Mouse (Mus musculus) embryonic facial prominence, embryonic 15.5 days (tissue): ENCODE results near the gene Olfr33. TPM values are rescaled to one million over a fixed set of nuclear protein-coding genes. Genes with fewer than 3 reads are reported as not detected.

ENCODE experiments used
- ATAC-seq: fragments of 200-750 bp; cut with Nextera tagmentation; 2 replicates; pipeline ENCODE4 v1.8.0; 2017; ENCODE audit warnings: low read depth, moderate TSS enrichment; ENCODE audit not compliant: insufficient number of reproducible peaks, low FRiP score, low TSS enrichment
- H3K27ac ChIP-seq: fragments of 300-500 bp; sonication (generic); replicated peaks from 2 replicates; pipeline ENCODE4 v1.5.1; 2015; ENCODE audit warnings: mild to moderate bottlenecking, inconsistent platforms
- H3K27me3 ChIP-seq: fragments of 300-500 bp; sonication (generic); 2 replicates; pipeline ENCODE4 v1.6.1; 2015; ENCODE audit warnings: inconsistent platforms
- H3K36me3 ChIP-seq: fragments of 300-500 bp; sonication (generic); 2 replicates; pipeline ENCODE4 v1.6.1; 2015; ENCODE audit warnings: mild to moderate bottlenecking, inconsistent platforms
- H3K4me1 ChIP-seq: fragments of 300-500 bp; sonication (generic); 2 replicates; pipeline ENCODE4 v1.6.1; 2015; ENCODE audit warnings: inconsistent platforms
- H3K4me2 ChIP-seq: fragments of 300-500 bp; sonication (generic); replicated peaks from 2 replicates; pipeline ENCODE4 v1.6.1; 2015; ENCODE audit warnings: mild to moderate bottlenecking, inconsistent platforms
- H3K4me3 ChIP-seq: fragments of 300-500 bp; sonication (generic); replicated peaks from 2 replicates; pipeline ENCODE4 v1.5.1; 2015; ENCODE audit warnings: mild to moderate bottlenecking, inconsistent platforms
- H3K9ac ChIP-seq: fragments of 300-500 bp; sonication (generic); 2 replicates; pipeline ENCODE4 v1.6.1; 2015; ENCODE audit warnings: inconsistent platforms
- H3K9me3 ChIP-seq: fragments of 300-500 bp; sonication (generic); replicated peaks from 2 replicates; pipeline ENCODE4 v1.6.1; 2016; ENCODE audit warnings: inconsistent platforms
- WGBS: fragments of 180-500 bp; shearing (Covaris S2); methylation state at CpG from one replicate; pipeline ENCODE4 v1.1.7; 2015; 5-methylcytosine and 5-hydroxymethylcytosine counted together
- polyA plus RNA-seq: library from polyadenylated mRNA; unstranded; fragments of >200 nt; fragmentation: Nextera tagmentation; extraction: Ambion mirVana; gene quantifications from 2 replicates; pipeline ENCODE4 v1.2.1, GENCODE M21; 2015

Gene Olfr33
- 0.11 and 0.41 TPM in 2 replicates for polyA plus RNA-seq

DNA sequence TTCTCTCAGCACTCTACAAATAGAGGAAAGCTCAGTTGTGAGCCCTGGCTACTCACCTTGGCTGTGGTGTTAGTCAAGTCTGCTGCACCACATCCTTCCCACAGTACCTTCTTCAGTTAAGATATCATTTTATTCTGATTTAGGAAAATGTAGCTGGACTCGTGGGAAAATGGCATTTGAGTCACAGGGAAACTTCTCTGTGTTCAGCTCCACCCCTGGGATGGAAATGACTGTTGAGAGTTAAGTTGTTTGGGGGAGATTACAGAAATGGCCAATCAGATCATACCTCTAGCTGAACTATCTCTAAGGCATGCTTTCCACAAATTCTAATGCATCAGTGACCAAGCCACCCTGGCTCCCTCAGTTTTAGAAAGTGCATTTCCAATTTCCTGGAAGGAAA, at the start of gene Olfr33:
Gene Olfr33, minus strand, starts transcription at position 101 of the 400 bp plus-strand sequence.
- Histone ChIP-seq H3K4me2 (no peak within 1 kb of the TSS), H3K27ac (no peak within 1 kb of the TSS), H3K4me3 (no peak within 1 kb of the TSS), H3K9ac (no peak within 1 kb of the TSS), H3K9me3 (no peaks in the 10 kb centered on the region), H3K27me3 (no peaks in the 10 kb centered on the region), H3K36me3 (no peaks in the 10 kb centered on the region), H3K4me1 (no peaks in the 10 kb centered on the region)
- no peak for ATAC-seq
- WGBS: 38% methylated on average over 1 of the region's 1 CpGs

DNA sequence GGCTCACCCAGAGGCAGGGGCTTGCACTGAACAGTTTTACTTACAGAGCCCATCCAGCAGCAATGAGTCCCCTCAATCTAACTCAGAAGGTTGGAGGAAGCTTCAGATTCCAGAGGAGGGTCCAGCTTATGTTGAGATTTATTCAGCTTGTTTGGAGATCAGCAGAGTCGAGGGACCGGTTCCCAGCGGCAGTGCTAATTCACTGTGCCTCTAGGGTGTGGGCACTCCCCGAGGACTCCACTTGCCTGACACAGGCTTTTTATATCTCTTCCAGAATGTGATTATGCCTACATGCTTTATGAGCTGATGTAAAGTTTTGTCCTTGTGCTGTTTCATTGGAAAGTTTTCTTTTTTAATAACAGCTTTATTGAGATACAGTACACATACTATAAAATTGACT, 40.4 kb upstream of the Olfr33 start, which contains the start of the genes Olfr560 and Olfr78:
Gene Olfr560, minus strand, starts transcription at position 101 of the 400 bp plus-strand sequence.
Gene Olfr78, minus strand, starts transcription at position 206 of the 400 bp plus-strand sequence.
- Histone ChIP-seq H3K4me2 (no peak within 1 kb of the TSS), H3K4me1 (no peaks in the 10 kb centered on the region), H3K27ac (no peak within 1 kb of the TSS), H3K4me3 (no peak within 1 kb of the TSS), H3K27me3 (no peaks in the 10 kb centered on the region), H3K9ac (no peak within 1 kb of the TSS), H3K9me3 (no peaks in the 10 kb centered on the region), H3K36me3 (no peaks in the 10 kb centered on the region)
- 64% methylated on average over 4 of the region's 4 CpGs for whole genome bisulfite sequencing
- no peak for ATAC-seq

DNA sequence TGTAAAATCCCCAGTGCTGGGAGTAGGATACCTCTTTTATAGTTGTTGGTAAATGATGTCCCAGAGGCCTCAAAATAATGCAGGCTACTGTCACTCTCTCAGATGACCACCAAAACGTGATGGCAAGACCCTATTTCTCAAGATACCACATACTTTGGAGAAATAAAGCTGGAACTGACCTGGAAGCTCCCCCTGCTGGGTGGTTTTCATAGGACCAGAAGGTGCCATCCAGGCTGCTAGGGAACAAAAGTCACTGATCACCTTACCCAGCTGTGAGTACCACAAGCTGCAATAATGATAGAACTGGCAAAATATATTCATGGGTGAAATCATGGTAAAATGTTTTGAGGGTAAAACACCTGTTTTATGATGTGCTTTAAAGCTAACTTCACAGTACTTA, 33.2 kb upstream of the Olfr33 start:
- Histone ChIP-seq H3K9me3 (no peaks in the 10 kb centered on the region), H3K4me1 (no peaks in the 10 kb centered on the region), H3K27ac (no peak overlapping the region), H3K27me3 (no peaks in the 10 kb centered on the region), H3K4me3 (no peak overlapping the region), H3K9ac (no peak overlapping the region), H3K4me2 (no peak overlapping the region), H3K36me3 (no peaks in the 10 kb centered on the region)
- no peak for ATAC-seq
- 8% methylated on average over 1 of the region's 1 CpGs for WGBS

DNA sequence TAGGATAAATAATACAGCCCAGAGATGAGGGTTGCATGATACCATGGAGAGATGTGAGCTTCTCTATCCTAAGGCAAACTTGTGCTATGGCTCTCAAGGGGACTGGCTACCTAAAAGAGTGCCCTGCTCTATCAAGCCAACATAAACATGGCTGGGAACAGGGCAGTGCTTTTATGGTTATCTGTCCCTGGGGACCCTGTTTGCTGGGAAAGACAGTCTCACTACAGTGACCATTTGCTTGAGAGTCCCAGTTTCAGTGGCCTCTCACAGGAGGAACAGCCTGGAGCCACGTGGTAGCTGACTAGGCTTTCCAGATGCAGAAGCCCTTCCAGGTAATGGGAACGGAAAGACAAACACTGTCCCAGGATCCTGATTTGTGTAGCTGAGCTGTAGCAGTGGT, 18.8 kb upstream of the Olfr33 start:
- H3K4me1 ChIP-seq: no peaks in the 10 kb centered on the region
- WGBS: 51% methylated on average over 2 of the region's 2 CpGs
- ATAC-seq: no peak

DNA sequence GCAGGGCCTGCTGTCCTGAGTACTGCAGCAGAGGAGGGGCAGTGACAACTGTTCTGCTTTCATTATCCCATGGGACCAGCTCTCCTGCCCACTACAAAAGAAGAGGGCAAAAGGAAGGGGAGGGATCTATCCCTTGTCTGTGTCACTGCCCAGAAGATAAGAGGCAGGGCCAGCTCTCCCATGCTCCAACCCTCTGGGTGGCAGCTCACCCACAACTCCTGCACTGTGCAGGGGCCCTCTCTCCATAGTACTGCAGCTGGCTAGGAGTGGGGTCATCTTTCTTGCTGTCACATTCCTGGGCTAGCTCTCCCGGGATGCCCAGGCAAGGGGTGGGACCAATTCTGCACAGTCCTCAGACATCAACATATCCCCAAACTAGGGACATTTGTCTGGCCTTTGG, 14.9 kb upstream of the Olfr33 start:
- Histone ChIP-seq H3K4me3 (no peak overlapping the region), H3K9me3 (no peaks in the 10 kb centered on the region), H3K9ac (no peak overlapping the region), H3K27ac (no peak overlapping the region), H3K27me3 (no peaks in the 10 kb centered on the region), H3K4me2 (no peak overlapping the region), H3K4me1 (no peaks in the 10 kb centered on the region), H3K36me3 (no peaks in the 10 kb centered on the region)
- ATAC-seq: no peak
- WGBS: 67% methylated on average over 1 of the region's 1 CpGs

More for the DNA sequence above, 18.8 kb upstream of the Olfr33 start:
- no peaks in the 10 kb centered on the region for H3K27me3 ChIP-seq
- H3K9me3 ChIP-seq: no peaks in the 10 kb centered on the region
- H3K4me3 ChIP-seq: no peak overlapping the region
- no peak overlapping the region for H3K4me2 ChIP-seq
- H3K9ac ChIP-seq: no peak overlapping the region
- no peaks in the 10 kb centered on the region for H3K36me3 ChIP-seq
- no peak overlapping the region for H3K27ac ChIP-seq

DNA sequence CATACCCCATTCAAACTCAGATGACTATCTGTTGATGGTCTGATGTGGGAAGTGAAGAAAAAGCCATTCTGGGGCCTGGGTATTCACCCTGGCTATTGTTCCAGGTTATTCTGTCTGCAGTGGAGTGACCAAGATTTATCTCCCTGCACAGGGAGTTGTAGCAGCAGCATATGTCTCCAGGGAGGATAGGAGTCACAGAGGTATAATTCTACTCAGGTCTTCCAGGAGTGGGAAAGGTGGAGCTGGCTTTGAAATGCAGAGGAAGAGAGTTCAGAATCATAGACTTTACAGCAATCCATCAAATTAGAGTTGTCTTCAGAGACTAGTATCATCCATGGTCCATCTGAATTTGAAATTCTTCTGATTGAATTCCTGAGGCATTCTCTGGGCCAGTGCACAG, 8.5 kb upstream of the Olfr33 start, which contains the start of gene Olfr559:
Gene Olfr559, minus strand, starts transcription at position 101 of the 400 bp plus-strand sequence.
- no peaks in the 10 kb centered on the region for H3K27me3 ChIP-seq
- ATAC-seq: no peak
- H3K27ac ChIP-seq: no peak within 1 kb of the TSS
- H3K9me3 ChIP-seq: no peaks in the 10 kb centered on the region
- H3K4me1 ChIP-seq: no peaks in the 10 kb centered on the region
- H3K4me2 ChIP-seq: no peak within 1 kb of the TSS
- no peaks in the 10 kb centered on the region for H3K36me3 ChIP-seq
- no peak within 1 kb of the TSS for H3K4me3 ChIP-seq
- no peak within 1 kb of the TSS for H3K9ac ChIP-seq

DNA sequence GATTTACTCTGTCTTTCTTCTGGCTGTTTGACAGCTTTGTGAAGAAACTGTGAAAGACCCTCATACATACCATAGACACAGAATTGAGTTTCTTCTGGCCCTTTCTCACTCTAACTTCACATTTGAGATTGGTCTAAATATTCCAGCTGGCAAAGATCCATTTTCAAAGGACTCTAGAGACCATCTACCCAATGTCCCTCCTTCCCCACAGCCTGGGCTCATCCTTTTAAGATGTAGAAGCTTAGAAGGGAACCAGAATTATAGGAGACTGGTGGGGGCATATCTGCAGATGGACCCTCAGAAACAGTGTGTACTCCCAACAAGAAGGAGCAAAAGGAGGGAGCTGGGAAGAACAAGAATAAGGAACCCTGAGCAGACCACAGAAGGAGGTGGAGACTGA, 17.0 kb downstream of the Olfr33 start, which contains the start of gene Olfr558:
Gene Olfr558, plus strand, starts transcription at position 301 of the 400 bp plus-strand sequence.
- no peaks in the 10 kb centered on the region for H3K9me3 ChIP-seq
- no peak within 1 kb of the TSS for H3K4me3 ChIP-seq
- no peak within 1 kb of the TSS for H3K27ac ChIP-seq
- H3K9ac ChIP-seq: no peak within 1 kb of the TSS
- no peaks in the 10 kb centered on the region for H3K36me3 ChIP-seq
- no peaks in the 10 kb centered on the region for H3K4me1 ChIP-seq
- no peaks in the 10 kb centered on the region for H3K27me3 ChIP-seq
- ATAC-seq: no peak
- no peak within 1 kb of the TSS for H3K4me2 ChIP-seq

DNA sequence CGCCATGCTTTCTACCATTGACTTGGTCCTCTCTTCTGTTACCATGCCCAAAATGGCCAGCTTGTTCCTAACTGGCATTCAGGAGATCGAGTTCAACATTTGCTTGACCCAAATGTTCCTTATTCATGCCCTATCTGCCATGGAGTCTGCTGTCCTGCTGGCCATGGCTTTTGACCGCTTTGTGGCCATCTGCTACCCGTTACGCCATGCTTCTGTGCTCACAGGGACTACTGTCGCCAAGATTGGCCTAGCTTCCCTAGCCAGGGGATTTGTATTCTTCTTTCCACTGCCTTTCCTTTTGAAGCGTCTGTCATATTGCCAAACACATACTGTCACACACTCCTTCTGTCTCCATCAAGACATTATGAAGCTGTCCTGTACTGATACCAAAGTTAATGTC, 20.4 kb downstream of the Olfr33 start:
- H3K4me2 ChIP-seq: no peak overlapping the region
- no peak for ATAC-seq
- no peak overlapping the region for H3K27ac ChIP-seq
- WGBS: 85% methylated on average over 7 of the region's 7 CpGs
- H3K9me3 ChIP-seq: no peaks in the 10 kb centered on the region
- H3K27me3 ChIP-seq: no peaks in the 10 kb centered on the region
- no peak overlapping the region for H3K9ac ChIP-seq
- no peaks in the 10 kb centered on the region for H3K36me3 ChIP-seq
- no peak overlapping the region for H3K4me3 ChIP-seq
- H3K4me1 ChIP-seq: no peaks in the 10 kb centered on the region

DNA sequence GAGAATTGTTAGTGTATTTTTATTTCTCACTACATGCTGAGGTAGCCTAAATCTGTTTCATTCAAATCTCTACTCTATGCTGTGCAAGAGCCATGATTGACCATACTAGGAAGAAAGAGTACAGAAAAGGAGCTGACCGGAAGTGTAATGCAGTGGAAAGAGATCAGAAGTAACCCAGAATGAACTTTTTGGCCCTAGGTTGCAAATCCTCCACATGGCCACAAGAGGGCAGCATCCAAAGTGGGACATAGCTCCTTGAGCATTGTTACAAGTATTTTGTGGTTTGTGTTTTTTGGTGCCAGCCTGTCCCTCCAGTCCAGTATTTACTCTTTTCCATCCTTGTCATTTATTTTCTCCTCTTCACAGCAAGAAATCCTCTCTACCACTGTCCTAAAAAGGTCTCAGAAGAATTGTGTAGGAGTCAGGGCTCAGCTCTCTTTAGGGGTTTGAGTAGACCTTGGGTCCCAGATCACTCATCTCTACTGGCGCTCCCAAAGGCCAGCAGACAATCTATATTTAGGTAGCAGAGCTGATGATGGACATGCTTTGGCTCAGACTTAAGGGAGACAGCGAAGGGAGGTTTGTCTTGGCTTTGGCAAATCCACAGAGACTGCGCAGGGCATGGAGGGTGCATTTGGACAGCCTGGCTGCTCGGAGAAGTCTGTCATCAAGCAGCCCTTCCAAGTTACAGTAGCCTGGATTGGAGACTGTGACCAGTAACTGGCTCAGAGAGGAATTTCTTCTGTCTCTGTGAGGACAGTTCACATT, 23.3 kb downstream of the Olfr33 start, which contains the start of gene Olfr557:
Gene Olfr557, plus strand, starts transcription at position 553 of the 768 bp plus-strand sequence.
- H3K4me2 ChIP-seq: no peak within 1 kb of the TSS
- H3K27me3 ChIP-seq: no peaks in the 10 kb centered on the region
- no peak within 1 kb of the TSS for H3K27ac ChIP-seq
- 72% methylated on average over 5 of the region's 5 CpGs for WGBS
- no peaks in the 10 kb centered on the region for H3K9me3 ChIP-seq
- no peak within 1 kb of the TSS for H3K9ac ChIP-seq
- no peak for ATAC-seq
- no peaks in the 10 kb centered on the region for H3K4me1 ChIP-seq
- no peak within 1 kb of the TSS for H3K4me3 ChIP-seq
- H3K36me3 ChIP-seq: no peaks in the 10 kb centered on the region

DNA sequence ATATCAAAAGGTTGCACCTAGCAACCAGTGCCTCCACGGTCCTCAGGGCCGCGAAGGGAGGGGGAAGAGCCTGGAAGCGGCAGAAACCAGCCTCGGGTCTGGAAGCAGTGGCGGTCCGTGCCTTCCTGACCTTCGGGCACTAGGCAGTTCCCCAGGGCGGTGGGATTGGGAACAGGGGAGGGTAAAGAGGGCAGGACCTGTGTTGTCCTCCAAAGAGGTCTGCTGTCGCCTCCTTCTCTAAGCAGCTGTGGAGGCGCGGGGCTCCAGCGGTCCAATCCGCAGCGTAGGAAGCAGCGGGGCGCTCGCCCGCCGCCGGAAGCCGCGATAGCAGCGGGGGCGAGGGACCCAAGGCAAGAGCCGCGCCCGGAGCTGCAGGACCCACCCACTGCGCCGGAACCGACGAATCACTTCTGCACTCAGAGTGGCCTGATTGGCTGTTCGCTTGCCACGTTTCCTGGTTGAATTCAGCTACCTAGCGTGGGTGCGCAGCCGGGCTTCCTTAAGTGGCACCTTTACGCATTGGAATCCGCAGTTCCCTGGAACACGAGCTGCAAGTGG, 31.8 kb downstream of the Olfr33 start, which contains the start of gene Trim68:
Gene Trim68, minus strand, starts transcription at position 384 of the 558 bp plus-strand sequence.
- ATAC-seq: peak; percentile 98
- H3K27me3 ChIP-seq: no peaks in the 10 kb centered on the region
- peaks cover 3% of the 10 kb centered on the region; the same call in 1 of the 2 replicates for H3K36me3 ChIP-seq
- peak within 1 kb of the TSS; percentile 70 for H3K4me2 ChIP-seq
- H3K9ac ChIP-seq: peak within 1 kb of the TSS; percentile 62
- H3K27ac ChIP-seq: peak within 1 kb of the TSS; percentile 73
- under 1% methylated on average over 40 of the region's 40 CpGs for WGBS
- no peaks in the 10 kb centered on the region for H3K9me3 ChIP-seq
- 0 out of 2 replicates have a peak, but pooled peaks cover 4% of the 10 kb centered on the region for H3K4me1 ChIP-seq
- H3K4me3 ChIP-seq: peak within 1 kb of the TSS; percentile 61

DNA sequence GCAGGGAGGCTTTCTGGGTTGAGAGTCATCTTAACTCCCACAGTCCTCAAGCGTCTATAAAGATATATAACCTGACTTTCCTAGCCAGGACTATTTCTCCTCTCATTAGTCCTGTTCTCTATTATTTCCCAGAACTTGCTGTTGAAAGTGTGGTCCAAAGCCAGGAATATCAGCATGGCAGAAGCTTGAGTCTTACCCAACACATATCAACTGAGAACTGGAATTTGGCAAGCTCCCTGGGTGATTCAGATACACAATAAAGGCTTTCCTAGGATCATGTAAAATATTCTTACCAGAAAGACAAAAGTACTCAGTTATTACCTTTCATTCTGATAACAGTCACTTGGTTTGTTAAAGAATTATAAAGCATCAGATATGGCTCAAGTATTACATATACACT, 37.0 kb downstream of the Olfr33 start:
- 85% methylated on average over 1 of the region's 1 CpGs for WGBS
- no peak overlapping the region for H3K9ac ChIP-seq
- H3K9me3 ChIP-seq: no peaks in the 10 kb centered on the region
- H3K27ac ChIP-seq: no peak overlapping the region
- H3K27me3 ChIP-seq: no peaks in the 10 kb centered on the region
- ATAC-seq: no peak
- H3K4me3 ChIP-seq: no peak overlapping the region
- peaks cover 3% of the 10 kb centered on the region; the same call in 1 of the 2 replicates for H3K36me3 ChIP-seq
- H3K4me1 ChIP-seq: no peaks in the 10 kb centered on the region
- H3K4me2 ChIP-seq: no peak overlapping the region
